Mouse (Mus musculus) retina, postnatal 1 day (tissue): ENCODE data around the gene Gsg1l.
A peak's percentile ranks its signal among the peaks of the same experiment; 100 is the strongest.

ENCODE experiments used
- DNase-seq: peaks from one replicate; pipeline ENCODE4 v3.0.0-alpha.2; 2012

Gsg1l gene

GRCm38 (mm10) chr7:125975414-125975813 lies 106.8 kb downstream of the Gsg1l start:
- peak; percentile 51 for DNase-seq

GRCm38 (mm10) chr7:125973874-125974273 lies 108.3 kb downstream of the Gsg1l start:
- DNase-seq, result peak; percentile 40

- DNase-seq, result no peak
Measured at GRCm38 (mm10) chr7:125972776-125973175, 109.4 kb downstream of the Gsg1l start.

- DNase-seq, result no peak
Measured at GRCm38 (mm10) chr7:125972174-125972672, 110.0 kb downstream of the Gsg1l start.

DNA sequence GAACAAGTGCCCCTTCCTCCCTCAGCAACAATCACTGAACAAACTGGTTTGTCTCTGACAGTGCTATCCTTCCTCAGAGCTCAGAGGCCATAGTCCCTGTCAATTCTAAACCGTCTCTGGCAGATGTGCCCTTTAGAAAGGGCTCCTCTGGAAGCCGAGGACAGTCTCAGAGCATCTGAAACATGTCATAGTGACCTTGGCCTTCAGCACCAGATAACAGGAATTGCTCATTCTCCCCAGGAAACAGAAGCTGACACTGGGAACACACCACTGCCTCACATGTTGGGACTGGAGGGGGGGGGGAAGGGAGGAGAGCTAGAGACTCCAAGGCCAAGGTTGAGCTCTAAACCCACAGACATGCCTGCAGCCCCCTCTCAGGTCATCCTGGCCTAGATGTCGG lies 113.1 kb downstream of the Gsg1l start:
- DNase-seq, result no peak

DNA sequence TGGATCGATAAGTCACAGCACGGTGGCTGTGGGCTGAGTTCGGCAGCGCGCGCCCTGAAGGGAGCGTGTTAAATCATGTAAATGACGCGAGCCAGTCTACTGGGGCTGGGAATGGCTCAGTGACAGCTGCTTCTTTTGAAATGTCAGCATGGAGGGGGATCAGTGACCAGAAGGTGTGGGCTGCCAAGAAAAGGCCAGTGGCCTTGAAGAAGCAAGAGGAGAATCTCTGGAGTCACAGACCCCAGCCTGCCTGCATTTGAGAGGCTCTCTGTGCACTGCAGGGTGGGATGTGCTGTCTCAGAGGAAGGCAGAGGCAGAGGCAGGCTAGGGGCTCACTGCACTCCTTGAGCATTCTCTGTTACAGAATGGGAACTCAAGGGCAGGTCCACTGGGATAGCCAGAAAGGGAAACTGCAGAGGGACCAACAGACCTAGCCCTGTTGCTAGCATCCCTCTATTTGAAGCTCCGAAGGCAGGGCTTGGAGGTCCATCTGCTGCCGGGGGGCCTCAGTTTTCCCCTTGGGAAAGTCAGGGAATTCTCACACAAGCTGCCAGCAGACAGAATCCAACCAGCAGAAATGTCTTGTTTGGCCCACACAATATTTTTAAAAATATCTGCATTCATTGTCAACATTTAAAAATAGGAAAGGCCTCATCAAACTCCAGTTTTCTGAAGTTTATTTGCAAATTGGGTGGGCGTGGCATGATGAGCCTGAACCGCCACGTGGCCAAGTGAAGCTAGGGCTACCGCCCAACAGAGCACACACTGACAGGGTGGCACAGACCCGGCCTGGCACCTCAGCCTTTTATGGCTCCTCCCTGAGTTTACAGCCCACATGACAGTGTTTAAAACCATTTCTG lies 115.6 kb downstream of the Gsg1l start:
- DNase-seq, result peak; percentile 40

- DNase-seq, result no peak
Measured at GRCm38 (mm10) chr7:125964087-125964607, 118.1 kb downstream of the Gsg1l start.

DNA sequence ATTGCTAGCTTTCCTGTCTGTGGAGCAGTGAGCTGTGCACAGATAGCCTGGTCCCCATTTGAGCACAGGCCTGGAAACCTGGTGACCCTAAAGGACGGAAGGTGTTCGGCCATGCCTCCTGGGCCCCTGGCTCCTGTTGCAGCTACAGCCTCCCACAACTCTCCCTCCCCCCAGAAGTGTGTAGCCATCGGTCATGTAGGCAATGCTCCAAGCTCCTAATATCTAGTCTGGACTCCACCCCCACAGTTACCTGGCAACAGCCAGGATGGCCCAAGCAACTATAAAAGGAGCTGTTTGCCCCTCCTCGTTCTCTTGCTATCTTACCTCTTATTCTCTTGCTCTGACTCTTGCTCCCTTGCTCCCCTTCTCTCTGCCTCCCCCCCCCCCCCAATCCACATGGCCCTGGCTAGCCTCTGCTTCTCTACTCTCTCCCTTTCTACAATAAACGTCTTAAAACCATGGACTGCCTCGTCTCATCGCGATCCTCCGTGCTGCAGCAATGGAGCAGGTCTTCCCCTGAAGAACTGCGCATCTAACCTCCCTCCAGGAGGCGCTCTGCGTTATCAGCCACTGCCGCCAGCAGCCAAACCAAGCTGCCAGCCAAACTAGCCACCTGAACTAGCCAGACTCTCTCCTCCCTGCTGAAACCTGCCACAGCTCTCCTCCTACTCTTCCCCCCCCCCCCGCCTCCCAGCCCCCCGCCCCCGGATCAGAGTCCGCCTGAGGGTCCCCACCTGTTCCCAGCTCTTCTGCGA lies 122.7 kb downstream of the Gsg1l start:
- no peak for DNase-seq

GRCm38 (mm10) chr7:125958856-125959255 lies 123.4 kb downstream of the Gsg1l start:
- DNase-seq, result no peak

- peak; percentile 69 for DNase-seq
Measured at GRCm38 (mm10) chr7:125954994-125955393, 127.2 kb downstream of the Gsg1l start.

DNA sequence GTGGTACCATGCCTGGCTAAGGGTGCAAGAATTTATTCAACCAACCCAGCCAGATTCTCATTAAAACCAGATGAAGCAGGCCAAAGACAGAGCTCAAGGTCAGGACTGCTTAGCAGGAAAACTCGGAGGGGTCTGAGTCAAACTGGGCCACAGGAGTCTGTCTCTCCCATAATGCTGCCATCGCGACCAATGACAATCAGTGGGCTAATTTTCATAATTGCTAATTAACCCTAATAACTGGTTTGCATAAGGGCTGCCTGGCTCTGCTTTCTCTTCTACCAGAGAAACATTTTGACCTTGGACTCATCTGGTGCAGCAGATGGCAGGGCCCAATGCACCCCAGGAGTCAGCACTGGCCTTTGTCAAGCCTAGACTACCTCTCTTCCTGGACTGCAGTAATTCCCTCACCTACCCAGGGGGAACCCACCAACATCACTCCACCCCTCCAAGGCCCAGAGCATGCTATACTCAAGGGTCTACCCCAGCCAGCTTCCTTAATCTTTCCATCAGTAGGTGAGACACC lies 127.8 kb downstream of the Gsg1l start:
- peak; percentile 87 for DNase-seq

GRCm38 (mm10) chr7:125953844-125954243 lies 128.4 kb downstream of the Gsg1l start:
- DNase-seq, result peak; percentile 56

GRCm38 (mm10) chr7:125951911-125952310 lies 130.3 kb downstream of the Gsg1l start:
- no peak for DNase-seq

- no peak for DNase-seq
Measured at GRCm38 (mm10) chr7:125948973-125949372, 133.2 kb downstream of the Gsg1l start.

DNA sequence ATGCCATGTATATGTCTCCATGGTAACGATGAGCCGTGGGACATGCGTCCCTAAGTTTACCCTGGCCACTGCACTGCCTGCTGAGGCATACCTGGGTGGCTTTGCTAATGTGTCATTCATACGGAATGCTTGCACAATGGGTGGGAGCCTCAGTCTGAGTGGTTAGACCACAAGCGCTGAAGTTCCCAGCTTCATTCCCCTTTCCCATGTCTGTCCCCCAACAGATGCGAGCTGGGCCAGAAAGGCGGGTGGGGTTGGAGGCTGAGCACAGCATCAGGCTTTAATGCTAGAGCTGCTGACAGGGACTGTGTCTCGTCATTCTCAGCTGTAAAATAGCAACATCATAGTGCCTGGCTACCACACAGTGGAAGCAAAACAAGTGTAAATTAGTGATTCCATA lies 136.3 kb downstream of the Gsg1l start:
- no peak for DNase-seq

DNA sequence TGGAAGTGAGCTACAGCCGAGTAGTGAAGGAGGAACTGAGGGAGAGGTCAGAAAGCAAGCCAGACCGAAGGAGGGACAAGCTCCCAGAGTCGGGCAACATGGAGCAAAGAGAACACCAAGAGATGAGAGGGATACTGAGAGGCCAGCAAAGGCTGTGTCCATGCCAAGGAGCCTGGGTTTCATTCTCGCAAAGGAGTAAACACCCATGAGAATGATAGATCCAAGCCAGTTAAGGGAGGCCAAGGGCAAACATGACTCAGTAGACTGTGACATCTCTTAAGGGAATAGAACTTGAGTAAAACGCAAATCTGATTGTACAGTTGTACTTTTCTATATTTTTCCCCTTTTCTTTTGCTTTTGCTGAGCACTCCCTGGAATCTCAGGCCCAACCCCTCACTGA lies 137.6 kb downstream of the Gsg1l start:
- DNase-seq, result no peak

- no peak for DNase-seq
Measured at GRCm38 (mm10) chr7:125943511-125943910, 138.7 kb downstream of the Gsg1l start.

DNA sequence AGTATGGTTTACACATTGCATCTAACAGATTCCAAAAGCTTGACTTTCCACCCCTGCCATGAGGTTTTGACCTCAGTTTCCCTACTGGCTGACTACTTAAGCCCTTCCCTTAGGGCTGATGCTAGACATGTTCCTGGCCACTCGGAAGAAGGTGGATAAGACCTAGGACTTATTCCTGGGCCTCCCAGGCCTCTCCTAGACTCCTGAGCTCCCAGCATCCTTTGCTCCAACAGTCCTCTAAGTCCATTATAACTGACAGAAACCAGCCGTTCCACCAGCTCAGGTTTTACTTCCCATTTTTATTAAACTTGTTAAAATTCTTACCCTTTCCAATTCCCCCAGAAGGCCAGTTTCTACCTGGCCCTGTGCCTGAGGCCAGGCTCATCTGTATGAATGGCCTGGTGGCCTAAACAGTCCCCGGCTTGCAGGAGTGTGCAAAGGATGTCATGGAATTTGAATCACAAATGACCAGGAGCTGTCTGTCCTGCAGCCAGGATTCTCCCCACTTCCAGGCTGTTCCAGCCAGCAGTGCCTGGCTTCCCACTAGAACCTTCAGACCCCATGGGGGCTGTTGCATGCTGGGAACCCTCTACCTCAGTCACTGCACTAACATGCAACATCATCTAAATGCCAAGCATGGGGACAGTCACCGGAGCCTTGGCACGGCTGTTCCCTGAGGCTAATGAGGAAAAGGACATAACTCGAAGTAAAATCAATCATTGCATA lies 139.7 kb downstream of the Gsg1l start:
- DNase-seq, result no peak

DNA sequence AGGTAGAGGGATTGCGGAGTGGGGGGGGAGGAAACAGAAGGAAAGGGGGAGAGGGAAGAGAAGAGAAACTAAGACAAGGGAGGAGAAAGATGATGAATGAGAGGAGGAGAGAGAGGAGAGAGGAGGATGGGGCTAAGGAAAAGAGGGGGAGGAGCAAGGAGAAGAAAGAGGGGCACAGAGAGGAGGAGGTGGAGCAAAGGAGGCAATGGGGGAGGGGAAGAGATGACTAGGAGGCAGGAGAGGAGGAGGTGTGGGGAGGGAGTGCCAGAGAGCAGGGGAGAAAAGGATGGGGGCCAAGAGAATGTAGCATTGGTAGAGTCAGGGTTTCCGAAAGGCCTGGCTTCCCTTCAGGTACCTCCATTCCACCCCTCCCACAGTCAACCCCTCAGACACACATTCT lies 147.9 kb downstream of the Gsg1l start:
- DNase-seq, result peak; percentile 32

- peak; percentile 48 for DNase-seq
Measured at GRCm38 (mm10) chr7:125933356-125934244, 148.6 kb downstream of the Gsg1l start.

DNA sequence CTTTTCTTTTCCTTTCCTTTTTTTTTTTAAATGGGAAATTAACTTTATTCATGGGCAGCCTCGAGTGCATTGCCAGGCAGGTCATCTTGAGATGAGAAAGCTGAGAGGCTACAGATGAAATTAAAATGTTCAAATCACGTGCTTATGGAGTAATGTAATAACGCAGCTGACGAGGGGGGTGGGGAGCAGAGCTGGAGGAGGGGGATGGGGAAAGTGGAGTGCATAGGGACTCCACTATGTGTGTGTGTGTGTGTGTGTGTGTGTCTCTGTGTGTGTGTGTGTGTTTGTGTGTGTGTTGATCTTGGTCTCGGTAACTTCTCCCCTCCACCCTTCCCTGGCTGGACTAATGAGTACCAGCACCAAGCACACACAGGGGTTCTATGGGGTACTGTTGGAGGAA lies 150.6 kb downstream of the Gsg1l start:
- DNase-seq, result no peak

GRCm38 (mm10) chr7:125924044-125924443 lies 158.2 kb downstream of the Gsg1l start:
- DNase-seq, result no peak
